Mouse (Mus musculus) embryonic facial prominence, embryonic 11.5 days (tissue): ENCODE data around the gene Scnm1. TPM values are rescaled to one million over a fixed set of nuclear protein-coding genes. Genes with fewer than 3 reads are reported as not detected.

ENCODE experiments used
- ATAC-seq: fragments of 200-750 bp; cut with Nextera tagmentation; replicated peaks from 2 replicates; pipeline ENCODE4 v1.8.0; 2017; ENCODE audit warnings: low read depth; ENCODE audit not compliant: insufficient number of reproducible peaks, low FRiP score, low TSS enrichment
- DNase-seq: peaks from one replicate; pipeline ENCODE4 v3.0.0-alpha.2; 2015; ENCODE audit warnings: low spot score
- H3K27ac ChIP-seq: fragments of 300-500 bp; sonication (generic); replicated peaks from 2 replicates; pipeline ENCODE4 v1.5.1; 2014; ENCODE audit warnings: mild to moderate bottlenecking, low read depth, low read length, control low read depth
- H3K27me3 ChIP-seq: fragments of 300-500 bp; sonication (generic); 2 replicates; pipeline ENCODE4 v1.6.1; 2014; ENCODE audit warnings: mild to moderate bottlenecking, low read length, moderate library complexity, mixed read lengths; ENCODE audit not compliant: control insufficient read depth, insufficient read depth
- H3K36me3 ChIP-seq: fragments of 300-500 bp; sonication (generic); replicated peaks from 2 replicates; pipeline ENCODE4 v1.6.1; 2014; ENCODE audit warnings: low read depth, mild to moderate bottlenecking, low read length, moderate library complexity, mixed read lengths; ENCODE audit not compliant: control insufficient read depth, insufficient read depth
- H3K4me1 ChIP-seq: fragments of 300-500 bp; sonication (generic); 2 replicates; pipeline ENCODE4 v1.6.1; 2014; ENCODE audit warnings: low read length, mixed read lengths; ENCODE audit not compliant: control insufficient read depth, insufficient read depth
- H3K4me2 ChIP-seq: fragments of 300-500 bp; sonication (generic); 2 replicates; pipeline ENCODE4 v1.6.1; 2014; ENCODE audit warnings: low read depth, mild to moderate bottlenecking, control low read depth, low read length, moderate library complexity
- H3K4me3 ChIP-seq: fragments of 300-500 bp; sonication (generic); 2 replicates; pipeline ENCODE4 v1.5.1; 2014; ENCODE audit warnings: low read depth, low read length, control low read depth
- H3K9ac ChIP-seq: fragments of 300-500 bp; sonication (generic); replicated peaks from 2 replicates; pipeline ENCODE4 v1.6.1; 2014; ENCODE audit warnings: mild to moderate bottlenecking, control low read depth, low read length
- H3K9me3 ChIP-seq: fragments of 300-500 bp; sonication (generic); replicated peaks from 2 replicates; pipeline ENCODE4 v1.6.1; 2016; ENCODE audit warnings: mild to moderate bottlenecking, low read length, inconsistent platforms, mixed read lengths; ENCODE audit not compliant: control insufficient read depth
- WGBS: fragments of 180-500 bp; shearing (Covaris S2); extraction: QIAGEN DNeasy Blood & Tissue Kit; methylation state at CpG from one replicate; pipeline ENCODE4 v1.1.7; 2014; 5-methylcytosine and 5-hydroxymethylcytosine counted together
- microRNA-seq: library from miRNA; unstranded; fragments of <30 nt; microRNA quantifications from one replicate; pipeline ENCODE4, GENCODE M21; 2016; ENCODE audit warnings: borderline number of aligned reads
- polyA plus RNA-seq: library from polyadenylated mRNA; unstranded; fragments of >200 nt; fragmentation: Nextera tagmentation; extraction: Ambion mirVana; gene quantifications from 2 replicates; pipeline ENCODE4 v1.2.1, GENCODE M21; 2014

The Scnm1 gene
- polyA plus RNA-seq, 1 experiment from 2014 or later = 71.8 TPM

GRCm38 (mm10) chr3:95105586-95106337 is 28.0 kb downstream of the Scnm1 start:
- Histone ChIP-seq H3K4me3 (peak overlapping the region; percentile 88), H3K9me3 (no peaks in the 10 kb centered on the region), H3K9ac (peak overlapping the region; percentile 87), H3K27ac (peak overlapping the region; percentile 42), H3K4me2 (peak overlapping the region; percentile 50), H3K4me1 (no peaks in the 10 kb centered on the region), H3K27me3 (no peaks in the 10 kb centered on the region), H3K36me3 (no peaks in the 10 kb centered on the region)
- 0% methylated on average over 16 of the region's 16 CpGs for WGBS
- ATAC-seq (peak; percentile 25; the same call in 1 of the 2 replicates), DNase-seq (no peak)

- H3K27me3 ChIP-seq = no peaks in the 10 kb centered on the region
- H3K9ac ChIP-seq = no peak overlapping the region
- no peaks in the 10 kb centered on the region for H3K4me1 ChIP-seq
- H3K36me3 ChIP-seq = no peaks in the 10 kb centered on the region
- DNase-seq (no peak), ATAC-seq (no peak)
- H3K9me3 ChIP-seq = no peaks in the 10 kb centered on the region
- no peak overlapping the region for H3K27ac ChIP-seq
- H3K4me2 ChIP-seq = peak overlapping the region; percentile 50
- 78% methylated on average over 4 of the region's 4 CpGs for WGBS
- peak overlapping the region; percentile 88 for H3K4me3 ChIP-seq
These were observed 28.7 kb downstream of the Scnm1 start for GRCm38 (mm10) chr3:95105121-95105520.

- Histone ChIP-seq H3K4me1 (no peaks in the 10 kb centered on the region), H3K9ac (no peak overlapping the region), H3K4me3 (no peak overlapping the region), H3K27me3 (no peaks in the 10 kb centered on the region), H3K36me3 (no peaks in the 10 kb centered on the region), H3K4me2 (no peak overlapping the region), H3K9me3 (no peaks in the 10 kb centered on the region), H3K27ac (no peak overlapping the region)
- WGBS = 24% methylated on average over 2 of the region's 2 CpGs
- no peak for DNase-seq
- no peak for ATAC-seq
These were observed 33.0 kb downstream of the Scnm1 start for GRCm38 (mm10) chr3:95100854-95101253.

GRCm38 (mm10) chr3:95088071-95088470 is 45.7 kb downstream of the Scnm1 start:
- Histone ChIP-seq H3K36me3 (no peaks in the 10 kb centered on the region), H3K9ac (no peak overlapping the region), H3K27me3 (no peaks in the 10 kb centered on the region), H3K27ac (no peak overlapping the region), H3K4me3 (no peak overlapping the region), H3K4me2 (no peak overlapping the region), H3K9me3 (no peaks in the 10 kb centered on the region), H3K4me1 (no peaks in the 10 kb centered on the region)
- no peak for ATAC-seq
- no peak for DNase-seq
- 97% methylated on average over 1 of the region's 1 CpGs for WGBS

Small RNAs within 50 kb of the gene (microRNA-seq; reads per million reads assigned to microRNA genes)
- gene Mir8099-1 = not detected

Other genes with a start within 250 kb of the Scnm1 start
- gene Psmb4, start 247.1 kb downstream of the Scnm1 start, polyA plus RNA-seq = 361 and 381 TPM in 2 replicates
- 10.5 and 11.3 TPM in 2 replicates for gene Selenbp1, start 201.0 kb downstream of the Scnm1 start, polyA plus RNA-seq
- 10.8 and 12.5 TPM in 2 replicates for gene Rfx5, start 179.9 kb downstream of the Scnm1 start, polyA plus RNA-seq
- gene Pi4kb, start 159.3 kb downstream of the Scnm1 start, polyA plus RNA-seq = 25.1 and 30.1 TPM in 2 replicates
- gene Zfp687, start 118.6 kb downstream of the Scnm1 start, polyA plus RNA-seq = 18.0 and 23.0 TPM in 2 replicates
- 311 and 325 TPM in 2 replicates for gene Psmd4, start 91.4 kb downstream of the Scnm1 start, polyA plus RNA-seq
- gene Pip5k1a, start 27.1 kb downstream of the Scnm1 start, polyA plus RNA-seq = 15.4 and 16.1 TPM in 2 replicates
- gene Vps72, start 23.0 kb downstream of the Scnm1 start, polyA plus RNA-seq = 229 and 232 TPM in 2 replicates
- 0.28 and 0.42 TPM in 2 replicates for gene Tmod4, start 9.5 kb downstream of the Scnm1 start, polyA plus RNA-seq
- gene Lysmd1, start 77 bp upstream of the Scnm1 start, polyA plus RNA-seq = 13.2 and 15.1 TPM in 2 replicates
- 2.0 and 2.5 TPM in 2 replicates for gene Tnfaip8l2, start 8.3 kb upstream of the Scnm1 start, polyA plus RNA-seq
- gene Sema6c, start 26.4 kb upstream of the Scnm1 start, polyA plus RNA-seq = 8.6 and 9.5 TPM in 2 replicates
- gene Gabpb2, start 83.9 kb upstream of the Scnm1 start, polyA plus RNA-seq = 5.7 and 6.7 TPM in 2 replicates
- gene Cdc42se1, start 94.7 kb upstream of the Scnm1 start, polyA plus RNA-seq = 93.9 and 105 TPM in 2 replicates
- gene Mllt11, start 98.2 kb upstream of the Scnm1 start, polyA plus RNA-seq = 52.9 and 56.9 TPM in 2 replicates
- 0.54 TPM in 1 of 2 replicates, not detected in the other for gene Gm128, start 107.6 kb upstream of the Scnm1 start, polyA plus RNA-seq
- gene Bnipl, start 117.2 kb upstream of the Scnm1 start, polyA plus RNA-seq = 2.9 and 4.0 TPM in 2 replicates
- 45.7 and 46.8 TPM in 2 replicates for gene Mindy1, start 147.3 kb upstream of the Scnm1 start, polyA plus RNA-seq
- gene Prune1, start 148.1 kb upstream of the Scnm1 start, polyA plus RNA-seq = 25.9 and 28.2 TPM in 2 replicates
- gene Anxa9, start 173.2 kb upstream of the Scnm1 start, polyA plus RNA-seq = 1.5 and 1.9 TPM in 2 replicates
- gene Cers2, start 180.8 kb upstream of the Scnm1 start, polyA plus RNA-seq = 117 and 118 TPM in 2 replicates
- gene Setdb1, start 223.2 kb upstream of the Scnm1 start, polyA plus RNA-seq = 66.2 and 67.3 TPM in 2 replicates